Mouse (Mus musculus) forebrain, embryonic 16.5 days (tissue): ENCODE results near the gene Esam. TPM values are rescaled to one million over a fixed set of nuclear protein-coding genes. Genes with fewer than 3 reads are reported as not detected.

Experiments
- ATAC-seq: fragments of 200-750 bp; cut with Nextera tagmentation; 2 replicates; pipeline ENCODE4 v1.8.0; 2017; ENCODE audit warnings: mild to moderate bottlenecking, moderate library complexity
- H3K27ac ChIP-seq: fragments of 300-500 bp; sonication (generic); 2 replicates; pipeline ENCODE4 v1.5.1; 2014; ENCODE audit warnings: low read length, control low read depth
- H3K27me3 ChIP-seq: fragments of 300-500 bp; sonication (generic); replicated peaks from 2 replicates; pipeline ENCODE4 v1.6.1; 2014; ENCODE audit warnings: low read length; ENCODE audit not compliant: control insufficient read depth, insufficient read depth
- H3K36me3 ChIP-seq: fragments of 300-500 bp; sonication (generic); 2 replicates; pipeline ENCODE4 v1.6.1; 2014; ENCODE audit not compliant: control insufficient read depth, insufficient read depth
- H3K4me1 ChIP-seq: fragments of 300-500 bp; sonication (generic); replicated peaks from 2 replicates; pipeline ENCODE4 v1.6.1; 2014; ENCODE audit warnings: low read length; ENCODE audit not compliant: control insufficient read depth, insufficient read depth
- H3K4me2 ChIP-seq: fragments of 300-500 bp; sonication (generic); 2 replicates; pipeline ENCODE4 v1.6.1; 2014; ENCODE audit warnings: mild to moderate bottlenecking, low read length, control low read depth
- H3K4me3 ChIP-seq: fragments of 300-500 bp; sonication (generic); replicated peaks from 2 replicates; pipeline ENCODE4 v1.5.1; 2014; ENCODE audit warnings: mild to moderate bottlenecking, low read length, control low read depth
- H3K9ac ChIP-seq: fragments of 300-500 bp; sonication (generic); replicated peaks from 2 replicates; pipeline ENCODE4 v1.6.1; 2014; ENCODE audit warnings: low read depth, low read length, control low read depth
- H3K9me3 ChIP-seq: fragments of 300-500 bp; sonication (generic); 2 replicates; pipeline ENCODE4 v1.6.1; 2016; ENCODE audit warnings: low read length; ENCODE audit not compliant: control insufficient read depth
- WGBS: fragments of 180-500 bp; shearing (Covaris S2); extraction: QIAGEN DNeasy Blood & Tissue Kit; methylation state at CpG from one replicate; pipeline ENCODE4 v1.1.7; 2014; 5-methylcytosine and 5-hydroxymethylcytosine counted together
- polyA plus RNA-seq: library from polyadenylated mRNA; unstranded; fragments of >200 nt; fragmentation: Nextera tagmentation; extraction: Ambion mirVana; gene quantifications from 2 replicates; pipeline ENCODE4 v1.2.1, GENCODE M21; 2015

Esam gene
- polyA plus RNA-seq, 1 experiment from 2014 or later = 42.4 TPM

GRCm38 (mm10) chr9:37567454-37567853, 39.6 kb downstream of the Esam start:
- no peak for ATAC-seq
- H3K4me3 ChIP-seq = no peak overlapping the region
- no peak overlapping the region for H3K4me2 ChIP-seq
- H3K36me3 ChIP-seq = no peaks in the 10 kb centered on the region
- H3K9ac ChIP-seq = no peak overlapping the region
- no peak overlapping the region for H3K27ac ChIP-seq
- peaks cover 8% of the 10 kb centered on the region for H3K4me1 ChIP-seq
- H3K27me3 ChIP-seq = no peaks in the 10 kb centered on the region; the same call in 1 of the 2 replicates
- H3K9me3 ChIP-seq = no peaks in the 10 kb centered on the region
- 56% methylated on average over 5 of the region's 5 CpGs for WGBS

GRCm38 (mm10) chr9:37567892-37568604, 40.2 kb downstream of the Esam start:
- no peaks in the 10 kb centered on the region for H3K36me3 ChIP-seq
- H3K4me2 ChIP-seq = no peak overlapping the region
- no peak overlapping the region for H3K27ac ChIP-seq
- H3K4me3 ChIP-seq = no peak overlapping the region
- no peaks in the 10 kb centered on the region for H3K9me3 ChIP-seq
- H3K9ac ChIP-seq = no peak overlapping the region
- 44% methylated on average over 15 of the region's 15 CpGs for WGBS
- ATAC-seq = peak; percentile 68
- peaks cover 8% of the 10 kb centered on the region for H3K4me1 ChIP-seq
- no peaks in the 10 kb centered on the region; the same call in 1 of the 2 replicates for H3K27me3 ChIP-seq

GRCm38 (mm10) chr9:37568605-37569214, 40.8 kb downstream of the Esam start:
- WGBS = 43% methylated on average over 4 of the region's 4 CpGs
- no peak overlapping the region for H3K9ac ChIP-seq
- H3K4me3 ChIP-seq = no peak overlapping the region
- H3K9me3 ChIP-seq = no peaks in the 10 kb centered on the region
- ATAC-seq = peak; percentile 54
- H3K4me2 ChIP-seq = no peak overlapping the region
- H3K36me3 ChIP-seq = no peaks in the 10 kb centered on the region
- no peaks in the 10 kb centered on the region; the same call in 1 of the 2 replicates for H3K27me3 ChIP-seq
- peaks cover 8% of the 10 kb centered on the region for H3K4me1 ChIP-seq
- no peak overlapping the region for H3K27ac ChIP-seq

- H3K4me2 ChIP-seq = no peak overlapping the region
- no peaks in the 10 kb centered on the region for H3K9me3 ChIP-seq
- H3K36me3 ChIP-seq = no peaks in the 10 kb centered on the region
- no peak overlapping the region for H3K27ac ChIP-seq
- H3K4me3 ChIP-seq = no peak overlapping the region
- peaks cover 8% of the 10 kb centered on the region for H3K4me1 ChIP-seq
- ATAC-seq = no peak
- H3K27me3 ChIP-seq = no peaks in the 10 kb centered on the region; the same call in 1 of the 2 replicates
- WGBS = 79% methylated on average over 2 of the region's 2 CpGs
- H3K9ac ChIP-seq = no peak overlapping the region
Observed at GRCm38 (mm10) chr9:37569231-37569835, 41.5 kb downstream of the Esam start.

GRCm38 (mm10) chr9:37572204-37572876, 44.5 kb downstream of the Esam start:
- Histone ChIP-seq H3K4me1 (peaks cover 22% of the 10 kb centered on the region), H3K27ac (no peak overlapping the region), H3K36me3 (no peaks in the 10 kb centered on the region), H3K4me3 (no peak overlapping the region), H3K27me3 (no peaks in the 10 kb centered on the region; the same call in 1 of the 2 replicates), H3K9me3 (no peaks in the 10 kb centered on the region), H3K9ac (no peak overlapping the region), H3K4me2 (no peak overlapping the region)
- WGBS = 61% methylated on average over 3 of the region's 3 CpGs
- ATAC-seq = no peak

GRCm38 (mm10) chr9:37576436-37576930, 48.6 kb downstream of the Esam start:
- peak overlapping the region; percentile 34 for H3K4me2 ChIP-seq

GRCm38 (mm10) chr9:37583594-37583993, 55.7 kb downstream of the Esam start:
- Histone ChIP-seq H3K4me2 (no peak overlapping the region), H3K27ac (no peak overlapping the region), H3K36me3 (no peaks in the 10 kb centered on the region), H3K9ac (no peak overlapping the region), H3K9me3 (no peaks in the 10 kb centered on the region), H3K4me1 (no peaks in the 10 kb centered on the region), H3K27me3 (no peaks in the 10 kb centered on the region), H3K4me3 (no peak overlapping the region)
- 83% methylated on average over 5 of the region's 5 CpGs for WGBS
- no peak for ATAC-seq

More at GRCm38 (mm10) chr9:37576436-37576930, 48.6 kb downstream of the Esam start:
- H3K36me3 ChIP-seq = no peaks in the 10 kb centered on the region
- no peak overlapping the region for H3K9ac ChIP-seq
- H3K9me3 ChIP-seq = no peaks in the 10 kb centered on the region
- ATAC-seq = peak; percentile 92
- no peak overlapping the region for H3K4me3 ChIP-seq
- 26% methylated on average over 14 of the region's 14 CpGs for WGBS
- H3K27me3 ChIP-seq = no peaks in the 10 kb centered on the region; the same call in 1 of the 2 replicates
- peak overlapping the region; percentile 80 for H3K27ac ChIP-seq
- peaks cover 14% of the 10 kb centered on the region for H3K4me1 ChIP-seq

GRCm38 (mm10) chr9:37586718-37587117, 58.8 kb downstream of the Esam start:
- WGBS = 65% methylated on average over 4 of the region's 4 CpGs
- ATAC-seq = peak; percentile 45; the same call in 1 of the 2 replicates
- Histone ChIP-seq H3K4me2 (no peak overlapping the region), H3K9me3 (no peaks in the 10 kb centered on the region), H3K36me3 (no peaks in the 10 kb centered on the region), H3K4me1 (no peaks in the 10 kb centered on the region), H3K4me3 (no peak overlapping the region), H3K27ac (no peak overlapping the region), H3K9ac (no peak overlapping the region), H3K27me3 (no peaks in the 10 kb centered on the region)
